In the genomic region with DNA sequence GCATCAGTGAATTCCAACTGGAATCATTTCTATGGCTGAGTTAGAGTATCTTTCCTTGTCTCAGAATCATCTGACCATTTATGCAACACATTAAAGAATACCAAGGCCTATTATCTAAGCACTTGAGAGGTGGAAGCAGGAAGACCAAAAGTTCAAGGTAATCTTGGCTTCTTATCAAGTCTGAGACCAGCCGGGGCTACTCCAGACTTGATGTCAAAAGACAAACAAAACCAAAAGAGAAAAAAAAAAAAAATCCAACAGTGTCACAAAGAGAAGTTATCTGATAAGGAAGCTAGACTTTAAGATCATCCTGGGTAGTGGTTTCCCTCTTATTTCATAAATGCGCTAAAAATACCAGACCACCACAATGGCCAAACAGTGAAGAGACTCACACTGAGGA, we compare ENCODE assay signal across 29 mouse cellular contexts. TPM values are rescaled to one million over a fixed set of nuclear protein-coding genes. Genes with fewer than 3 reads are reported as not detected.
DNase-seq lines count a peak whose midpoint lies in the region; ATAC-seq and TF ChIP-seq lines count a peak whose summit lies in the region.
"Had no signal": no experiment of that assay in that cellular context is flagged by ENCODE, and none has a peak within 500 bp of the region (broad histone marks: within the 10 kb centered on the region; RNA-seq: fewer than 3 reads in every experiment).

No protein-coding gene starts in this region.

- 38% methylated on average over 2 of the region's 2 CpGs for WGBS in liver, postnatal 0 days (ENCODE audit: insufficient replicate concordance)
- 23% methylated on average over 2 of the region's 2 CpGs for WGBS in liver, embryonic 12.5 days (ENCODE audit: insufficient replicate concordance)
- 71% methylated on average over 2 of the region's 2 CpGs for WGBS in intestine, embryonic 15.5 days

- no peaks in the 10 kb centered on the region for H3K36me3 ChIP-seq in liver, postnatal 0 days (replicated peaks; ENCODE audit: insufficient read depth, low read length)
- no peaks in the 10 kb centered on the region for H3K36me3 ChIP-seq in liver, embryonic 12.5 days
- H3K36me3 ChIP-seq in testis, adult 2 months (ENCODE audit: control insufficient read depth, insufficient read depth, low read length) = no peaks in the 10 kb centered on the region
- no peaks in the 10 kb centered on the region for H3K36me3 ChIP-seq in intestine, embryonic 15.5 days
- H3K36me3 ChIP-seq: hindbrain, embryonic 10.5 days; hindbrain, embryonic 15.5 days; liver, embryonic 13.5 days; neural tube, embryonic 15.5 days had no signal

- TF ChIP-seq POLR2A in testis, adult 2 months (IDR thresholded peaks at IDR 0.05; ENCODE audit: control insufficient read depth, low read depth, low read length) = no peak

- DNase-seq in liver, postnatal 0 days = no peak
- DNase-seq in testis, postnatal 10 days (ENCODE audit: low spot score) = no peak
- DNase-seq: adrenal gland, postnatal 25 days; cerebellum, adult 2 months; cerebellum, postnatal 14 days; gastrocnemius, postnatal 10 days; heart, postnatal 14 days; kidney, adult 8-10 months; kidney, postnatal 25 days; left cerebral cortex, postnatal 4 days; liver, embryonic 13.5 days; lung, embryonic 14.5 days; midbrain, embryonic 14.5 days; retina, postnatal 1 day; right cerebral cortex, postnatal 25 days; spleen, adult 18-20 months; thymus, adult 2 months; thymus, postnatal 36 days had no signal

- no peak for TF ChIP-seq EP300 in liver, postnatal 0 days (IDR thresholded peaks at IDR 0.05; ENCODE audit: low read depth)

- H3K27ac ChIP-seq in liver, postnatal 0 days (ENCODE audit: low read depth) = no peak overlapping the region
- no peak overlapping the region for H3K27ac ChIP-seq in liver, embryonic 12.5 days
- H3K27ac ChIP-seq in testis, adult 2 months (ENCODE audit: control insufficient read depth, insufficient read depth, low read depth, low read length) = no peak overlapping the region
- no peak overlapping the region for H3K27ac ChIP-seq in intestine, embryonic 15.5 days
- H3K27ac ChIP-seq: forebrain, embryonic 13.5 days; hindbrain, embryonic 10.5 days; hindbrain, embryonic 15.5 days; liver, embryonic 13.5 days; neural tube, embryonic 15.5 days had no signal

- no peak for TF ChIP-seq CTCF in liver, postnatal 0 days (IDR thresholded peaks at IDR 0.05; ENCODE audit: low read depth)
- no peak for TF ChIP-seq CTCF in testis, adult 2 months (IDR thresholded peaks at IDR 0.05; ENCODE audit: control insufficient read depth, insufficient read depth, insufficient replicate concordance, low read depth, low read length)

- H3K9me3 ChIP-seq in liver, postnatal 0 days (ENCODE audit: low read length) = no peaks in the 10 kb centered on the region
- no peaks in the 10 kb centered on the region for H3K9me3 ChIP-seq in liver, embryonic 12.5 days (replicated peaks)
- no peaks in the 10 kb centered on the region for H3K9me3 ChIP-seq in intestine, embryonic 15.5 days
- H3K9me3 ChIP-seq: hindbrain, embryonic 10.5 days; hindbrain, embryonic 15.5 days; liver, embryonic 13.5 days; neural tube, embryonic 15.5 days had no signal

- peak overlapping the region; percentile 11; the same call in 1 of the 2 replicates for H3K4me2 ChIP-seq in liver, postnatal 0 days (ENCODE audit: low read depth, low read length)
- no peak overlapping the region for H3K4me2 ChIP-seq in liver, embryonic 12.5 days
- H3K4me2 ChIP-seq in intestine, embryonic 15.5 days (replicated peaks) = no peak overlapping the region
- H3K4me2 ChIP-seq: forebrain, embryonic 13.5 days; hindbrain, embryonic 15.5 days; liver, embryonic 13.5 days; lung, embryonic 14.5 days; neural tube, embryonic 15.5 days had no signal

- H3K27me3 ChIP-seq in liver, postnatal 0 days (ENCODE audit: insufficient read depth, low read length) = 0 out of 2 replicates have a peak, but pooled peaks cover 3% of the 10 kb centered on the region
- H3K27me3 ChIP-seq in liver, embryonic 12.5 days (replicated peaks) = peaks cover 23% of the 10 kb centered on the region
- H3K27me3 ChIP-seq in testis, adult 2 months (ENCODE audit: control insufficient read depth, insufficient read depth, low read length) = no peaks in the 10 kb centered on the region; the same call in 1 of the 2 replicates
- no peaks in the 10 kb centered on the region for H3K27me3 ChIP-seq in intestine, embryonic 15.5 days (replicated peaks)

- H3K4me3 ChIP-seq in liver, postnatal 0 days (ENCODE audit: low read depth, low read length) = no peak overlapping the region
- H3K4me3 ChIP-seq in liver, embryonic 12.5 days = no peak overlapping the region
- peak overlapping the region; percentile 86 for H3K4me3 ChIP-seq in testis, adult 2 months (ENCODE audit: control insufficient read depth, low read depth, low read length)
- H3K4me3 ChIP-seq in intestine, embryonic 15.5 days (replicated peaks) = no peak overlapping the region
- H3K4me3 ChIP-seq: forebrain, embryonic 13.5 days; hindbrain, embryonic 10.5 days; hindbrain, embryonic 15.5 days; liver, embryonic 13.5 days; neural tube, embryonic 15.5 days had no signal

- no peak for ATAC-seq in liver, postnatal 0 days
- ATAC-seq in liver, embryonic 12.5 days = no peak
- peak; percentile 5; the same call in 1 of the 2 replicates for ATAC-seq in megakaryocyte, adult 5-6 weeks (ENCODE audit: poor library complexity, severe bottlenecking)
- no peak for ATAC-seq in cerebellum, adult (ENCODE audit: insufficient number of reproducible peaks, low FRiP score, low TSS enrichment)
- ATAC-seq in intestine, embryonic 15.5 days = no peak
- ATAC-seq: CD4-positive, CD25-positive, alpha-beta regulatory T cell, adult 4 months; forebrain, embryonic 13.5 days; inflammation-experienced regulatory T-cells, adult 6 months had no signal

- no peak overlapping the region for H3K9ac ChIP-seq in liver, postnatal 0 days (replicated peaks)
- H3K9ac ChIP-seq in liver, embryonic 12.5 days = no peak overlapping the region
- H3K9ac ChIP-seq in intestine, embryonic 15.5 days = no peak overlapping the region
- H3K9ac ChIP-seq: forebrain, embryonic 13.5 days; hindbrain, embryonic 15.5 days; liver, embryonic 13.5 days; lung, embryonic 14.5 days; neural tube, embryonic 15.5 days had no signal

- peaks cover 21% of the 10 kb centered on the region for H3K4me1 ChIP-seq in liver, postnatal 0 days (ENCODE audit: insufficient read depth)
- peaks cover 18% of the 10 kb centered on the region for H3K4me1 ChIP-seq in liver, embryonic 12.5 days
- H3K4me1 ChIP-seq in testis, adult 2 months (ENCODE audit: control insufficient read depth, insufficient read depth, low read length) = peaks cover 4% of the 10 kb centered on the region; the same call in 1 of the 2 replicates
- peaks cover 6% of the 10 kb centered on the region; the same call in 1 of the 2 replicates for H3K4me1 ChIP-seq in intestine, embryonic 15.5 days (replicated peaks)

RNA-seq across cellular contexts. Expression of gene Dram1, which starts 26.3 kb away (rescaled TPM):
- polyA plus RNA-seq in liver, postnatal 0 days (2015; fragmentation: Nextera tagmentation; extraction: Ambion mirVana) = 2.9 and 3.1 TPM in 2 replicates
- polyA plus RNA-seq in liver, embryonic 12.5 days (2016; fragmentation: Nextera tagmentation; extraction: Ambion mirVana) = 0.64 and 0.86 TPM in 2 replicates
- 30.7 and 34.2 TPM in 2 replicates for polyA plus RNA-seq in testis, adult 2 months (2012; rRNA removed)
- 45.0 and 46.2 TPM in 2 replicates for total RNA-seq in megakaryocyte, adult 5-6 weeks (2015)
- total RNA-seq in megakaryocyte, adult 5-6 weeks (2017) = 35.5 and 36.0 TPM in 2 replicates
- 3.8 and 4.1 TPM in 2 replicates for polyA plus RNA-seq in intestine, embryonic 15.5 days (2015; fragmentation: Nextera tagmentation; extraction: Ambion mirVana)

RNA-seq across cellular contexts. Expression of gene Gnptab, which starts 26.4 kb away (rescaled TPM):
- 1.5 and 1.8 TPM in 2 replicates for polyA plus RNA-seq in liver, postnatal 0 days (2015; fragmentation: Nextera tagmentation; extraction: Ambion mirVana)
- 7.3 and 8.2 TPM in 2 replicates for polyA plus RNA-seq in liver, embryonic 12.5 days (2016; fragmentation: Nextera tagmentation; extraction: Ambion mirVana)
- polyA plus RNA-seq in testis, adult 2 months (2012; rRNA removed) = 8.1 and 10.0 TPM in 2 replicates
- 55.8 and 57.4 TPM in 2 replicates for total RNA-seq in megakaryocyte, adult 5-6 weeks (2015)
- 29.4 and 33.3 TPM in 2 replicates for total RNA-seq in megakaryocyte, adult 5-6 weeks (2017)
- 15.9 and 16.3 TPM in 2 replicates for polyA plus RNA-seq in intestine, embryonic 15.5 days (2015; fragmentation: Nextera tagmentation; extraction: Ambion mirVana)
